Mouse (Mus musculus) neural tube, embryonic 14.5 days (tissue): ENCODE measurements at regions not wholly inside any gene's neighbourhood (a gene's known extent, or its start where the extent isn't known, plus 50 kb on each side); places are given as distances from the start of the nearest gene placed in this dataset.

Experiments used
- ATAC-seq: fragments of 200-750 bp; cut with Nextera tagmentation; 2 replicates; pipeline ENCODE4 v1.8.0; 2017; ENCODE audit warnings: low read depth, mild to moderate bottlenecking, moderate TSS enrichment, moderate library complexity
- H3K27ac ChIP-seq: fragments of 300-500 bp; sonication (generic); 2 replicates; pipeline ENCODE4 v1.5.1; 2014; ENCODE audit warnings: low read depth, mild to moderate bottlenecking, control low read depth, low read length, moderate library complexity, mixed read lengths
- H3K27me3 ChIP-seq: fragments of 300-500 bp; sonication (generic); 2 replicates; pipeline ENCODE4 v1.6.1; 2014; ENCODE audit warnings: low read length; ENCODE audit not compliant: control insufficient read depth, insufficient read depth
- H3K36me3 ChIP-seq: fragments of 300-500 bp; sonication (generic); 2 replicates; pipeline ENCODE4 v1.6.1; 2014; ENCODE audit warnings: low read length, mixed read lengths; ENCODE audit not compliant: control insufficient read depth, insufficient read depth
- H3K4me1 ChIP-seq: fragments of 300-500 bp; sonication (generic); 2 replicates; pipeline ENCODE4 v1.6.1; 2014; ENCODE audit warnings: low read length; ENCODE audit not compliant: control insufficient read depth, insufficient read depth
- H3K4me2 ChIP-seq: fragments of 300-500 bp; sonication (generic); 2 replicates; pipeline ENCODE4 v1.6.1; 2014; ENCODE audit warnings: mild to moderate bottlenecking, low read depth, low read length, control low read depth
- H3K4me3 ChIP-seq: fragments of 300-500 bp; sonication (generic); 2 replicates; pipeline ENCODE4 v1.5.1; 2014; ENCODE audit warnings: low read depth, low read length, control low read depth, mixed read lengths
- H3K9ac ChIP-seq: fragments of 300-500 bp; sonication (generic); replicated peaks from 2 replicates; pipeline ENCODE4 v1.6.1; 2014; ENCODE audit warnings: low read depth, mild to moderate bottlenecking, control low read depth, low read length, mixed read lengths
- H3K9me3 ChIP-seq: fragments of 300-500 bp; sonication (generic); 2 replicates; pipeline ENCODE4 v1.6.1; 2016; ENCODE audit warnings: low read length; ENCODE audit not compliant: control insufficient read depth
- WGBS: fragments of 180-500 bp; shearing (Covaris S2); extraction: QIAGEN DNeasy Blood & Tissue Kit; methylation state at CpG from one replicate; pipeline ENCODE4 v1.1.7; 2014; 5-methylcytosine and 5-hydroxymethylcytosine counted together

DNA sequence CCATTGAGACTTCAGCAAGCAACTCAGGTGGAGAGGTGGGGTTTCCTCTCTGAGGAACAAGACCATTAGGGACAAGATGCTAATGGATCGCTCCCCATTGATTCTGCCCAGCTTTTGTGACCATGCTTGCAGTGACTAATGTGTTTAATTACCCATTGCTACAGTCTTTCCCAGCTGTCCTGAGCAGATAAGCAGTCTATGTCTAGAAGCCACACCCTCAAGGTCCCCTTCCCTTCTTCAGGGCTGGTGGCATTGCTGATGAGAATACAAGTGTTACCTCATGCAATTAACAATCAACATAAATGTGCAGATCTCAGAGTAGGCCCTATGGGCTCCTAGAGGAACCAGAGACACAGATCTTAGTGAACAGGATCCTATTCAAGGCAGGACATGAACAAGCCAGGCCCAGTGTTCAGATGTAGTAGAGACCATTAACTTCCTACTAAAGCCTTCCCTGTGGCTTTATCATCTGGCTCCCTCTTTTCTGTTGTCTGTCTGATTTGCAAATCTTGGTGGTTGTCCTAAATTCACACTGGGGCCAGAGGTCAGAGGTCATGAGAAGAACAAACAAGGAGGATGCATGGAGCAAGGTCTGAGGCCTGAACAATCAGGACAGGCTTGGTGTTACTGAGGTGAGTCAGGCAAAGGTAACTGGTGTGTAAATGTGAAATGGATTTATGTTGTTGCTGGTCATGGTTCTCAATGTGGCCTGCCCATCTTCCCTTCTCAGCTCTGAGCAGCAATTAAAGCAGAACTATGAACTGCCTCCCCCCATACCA, 56.8 kb downstream of the Odc1 start:
- no peak overlapping the region for H3K4me3 ChIP-seq

DNA sequence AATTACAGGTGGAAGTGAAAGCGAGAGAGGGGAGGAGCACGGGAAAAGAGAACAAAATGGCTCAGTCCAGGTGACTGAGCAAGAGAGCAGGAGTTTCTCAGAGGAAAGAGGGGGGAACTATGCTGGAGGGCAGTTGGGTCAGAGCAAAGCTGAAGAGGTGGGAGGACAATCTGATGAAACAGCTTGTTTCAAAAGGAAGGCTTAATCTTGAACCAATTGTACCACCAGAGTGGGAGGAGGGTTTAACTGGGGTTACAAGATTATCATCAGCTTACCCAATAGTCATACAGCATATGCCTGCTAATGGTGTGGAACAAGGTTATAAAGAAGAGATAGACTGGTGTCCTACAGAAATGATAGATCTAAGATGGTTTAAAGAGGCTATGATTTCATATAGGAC, 59.0 kb downstream of the Odc1 start:
- WGBS = 91% methylated on average over 2 of the region's 2 CpGs
- no peak overlapping the region for H3K4me3 ChIP-seq
- no peak overlapping the region for H3K27ac ChIP-seq
- no peaks in the 10 kb centered on the region for H3K27me3 ChIP-seq
- ATAC-seq = no peak
- H3K4me2 ChIP-seq = no peak overlapping the region
- no peaks in the 10 kb centered on the region for H3K4me1 ChIP-seq
- H3K9ac ChIP-seq = no peak overlapping the region
- no peaks in the 10 kb centered on the region for H3K36me3 ChIP-seq
- H3K9me3 ChIP-seq = no peaks in the 10 kb centered on the region; the same call in 1 of the 2 replicates

More for the DNA sequence above, 56.8 kb downstream of the Odc1 start:
- H3K27ac ChIP-seq = no peak overlapping the region
- no peak overlapping the region for H3K9ac ChIP-seq
- H3K4me2 ChIP-seq = no peak overlapping the region
- WGBS = 80% methylated on average over 1 of the region's 1 CpGs
- no peaks in the 10 kb centered on the region for H3K27me3 ChIP-seq
- H3K4me1 ChIP-seq = no peaks in the 10 kb centered on the region
- no peaks in the 10 kb centered on the region; the same call in 1 of the 2 replicates for H3K9me3 ChIP-seq
- no peaks in the 10 kb centered on the region for H3K36me3 ChIP-seq
- ATAC-seq = no peak

DNA sequence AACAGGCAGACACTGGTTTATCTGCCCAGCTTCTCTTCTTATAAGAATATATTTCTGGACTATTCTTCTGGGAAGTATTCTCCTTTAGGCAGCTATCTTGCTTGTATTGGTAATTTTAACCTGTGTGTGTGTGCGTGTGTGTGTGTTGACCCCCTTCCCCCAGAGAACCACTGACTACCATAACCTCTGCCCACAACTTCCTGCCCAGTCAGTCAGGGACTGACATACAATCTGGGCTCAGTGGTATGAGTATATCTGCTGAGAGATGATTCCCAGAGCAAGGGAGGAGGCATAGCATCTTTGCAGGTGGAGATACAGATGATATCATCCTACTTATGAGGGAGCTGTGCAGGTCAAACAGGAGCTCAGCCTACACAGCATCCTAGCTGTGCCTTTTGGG, 65.8 kb downstream of the Odc1 start:
- no peak overlapping the region for H3K4me2 ChIP-seq
- H3K36me3 ChIP-seq = no peaks in the 10 kb centered on the region
- no peaks in the 10 kb centered on the region for H3K27me3 ChIP-seq
- no peak overlapping the region for H3K4me3 ChIP-seq
- no peak overlapping the region for H3K9ac ChIP-seq
- no peak overlapping the region for H3K27ac ChIP-seq
- no peak for ATAC-seq
- no peaks in the 10 kb centered on the region; the same call in 1 of the 2 replicates for H3K9me3 ChIP-seq
- WGBS = 97% methylated on average over 1 of the region's 1 CpGs
- H3K4me1 ChIP-seq = no peaks in the 10 kb centered on the region

DNA sequence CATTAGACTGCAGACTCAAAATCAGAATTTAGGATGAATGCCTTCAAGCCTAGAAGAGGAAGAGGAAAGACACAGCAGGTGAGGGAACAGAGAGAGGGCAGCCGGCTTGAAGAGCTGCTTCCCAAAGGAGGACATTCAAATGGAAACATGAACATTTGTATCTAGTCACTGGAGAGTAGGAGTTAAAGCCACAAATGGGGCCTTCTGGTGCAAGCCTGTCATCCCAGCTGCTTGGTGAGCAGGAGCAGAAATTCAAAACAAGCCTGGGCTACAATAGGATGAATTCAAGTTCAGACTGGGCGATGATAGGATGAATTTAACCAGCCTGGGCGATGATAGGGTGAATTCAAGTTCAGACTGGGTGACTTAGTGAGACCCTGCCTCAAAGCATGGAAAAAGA, 67.4 kb downstream of the Odc1 start:
- 79% methylated on average over 3 of the region's 3 CpGs for WGBS
- no peaks in the 10 kb centered on the region for H3K36me3 ChIP-seq
- no peak overlapping the region for H3K4me3 ChIP-seq
- no peak overlapping the region for H3K4me2 ChIP-seq
- no peaks in the 10 kb centered on the region for H3K4me1 ChIP-seq
- H3K9me3 ChIP-seq = no peaks in the 10 kb centered on the region
- no peaks in the 10 kb centered on the region for H3K27me3 ChIP-seq
- H3K9ac ChIP-seq = no peak overlapping the region
- H3K27ac ChIP-seq = no peak overlapping the region
- ATAC-seq = no peak

DNA sequence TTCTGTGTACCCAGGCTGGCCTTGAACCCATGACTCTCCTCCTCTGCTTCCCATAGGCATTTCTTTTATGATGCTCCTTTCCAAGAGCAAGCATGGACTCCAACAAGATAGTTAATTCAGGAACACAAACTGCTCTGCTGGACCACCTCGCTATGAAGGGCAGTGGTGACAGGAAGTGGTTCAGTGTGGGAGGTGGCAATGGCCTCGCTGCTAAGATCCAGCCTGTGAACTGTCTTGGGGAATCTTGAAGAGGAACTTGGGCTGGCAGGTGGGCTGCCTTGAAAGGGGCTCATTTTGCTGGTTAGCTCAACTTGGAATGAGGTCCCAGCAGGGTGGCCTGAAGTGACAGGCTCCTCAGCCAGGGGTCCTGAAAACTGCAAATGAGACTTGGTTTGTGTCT, 72.4 kb upstream of the Hpcal1 start:
- H3K27ac ChIP-seq = no peak overlapping the region
- H3K4me2 ChIP-seq = no peak overlapping the region
- no peak overlapping the region for H3K4me3 ChIP-seq
- no peaks in the 10 kb centered on the region for H3K27me3 ChIP-seq
- 37% methylated on average over 2 of the region's 2 CpGs for WGBS
- no peaks in the 10 kb centered on the region for H3K4me1 ChIP-seq
- no peak overlapping the region for H3K9ac ChIP-seq
- ATAC-seq = no peak
- H3K36me3 ChIP-seq = no peaks in the 10 kb centered on the region
- H3K9me3 ChIP-seq = no peaks in the 10 kb centered on the region

DNA sequence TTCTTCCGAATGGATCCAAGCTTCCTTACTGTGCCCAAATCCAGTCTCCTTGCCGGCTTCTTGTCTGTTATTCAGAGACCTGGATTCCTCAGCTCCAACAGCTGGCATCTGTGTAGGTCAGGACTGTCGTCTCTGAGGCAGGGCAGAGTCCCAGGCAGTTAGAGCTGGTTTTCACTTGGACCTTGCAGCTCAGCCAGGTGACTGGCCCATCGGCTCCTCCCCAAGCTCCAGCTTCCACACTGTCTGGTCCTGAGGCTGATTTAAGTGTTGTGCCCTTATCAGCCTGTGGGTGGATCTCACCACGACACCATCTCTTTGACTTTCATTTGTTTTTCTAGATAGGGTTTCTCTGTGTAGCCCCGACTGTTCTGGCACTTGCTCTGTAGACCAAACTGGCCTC, 70.4 kb upstream of the Hpcal1 start:
- Histone ChIP-seq H3K4me1 (no peaks in the 10 kb centered on the region), H3K27ac (no peak overlapping the region), H3K36me3 (no peaks in the 10 kb centered on the region), H3K9ac (no peak overlapping the region), H3K4me3 (no peak overlapping the region), H3K9me3 (no peaks in the 10 kb centered on the region), H3K27me3 (no peaks in the 10 kb centered on the region), H3K4me2 (no peak overlapping the region)
- ATAC-seq = no peak
- 59% methylated on average over 6 of the region's 6 CpGs for WGBS

DNA sequence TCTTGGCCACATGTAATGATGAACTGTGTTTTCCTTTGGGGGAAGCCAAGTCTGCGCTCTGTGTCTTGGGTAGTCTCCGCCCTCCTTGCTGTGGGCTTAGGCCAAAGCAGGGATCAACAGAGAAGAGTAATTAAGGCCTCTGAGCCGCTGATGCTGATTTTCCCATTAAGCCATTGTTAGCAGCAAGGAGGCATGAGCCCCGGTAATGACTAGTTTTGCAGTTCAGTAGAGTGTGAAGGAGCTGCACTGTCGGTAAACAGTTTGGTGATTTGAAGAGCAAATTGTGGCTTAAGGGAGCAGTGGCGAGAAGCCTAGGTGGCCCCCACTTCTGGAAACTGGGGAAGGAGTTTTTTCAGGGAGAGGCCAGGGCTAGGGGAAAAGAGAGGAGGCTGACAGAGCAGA, 69.2 kb upstream of the Hpcal1 start:
- no peak overlapping the region for H3K4me3 ChIP-seq
- H3K4me2 ChIP-seq = no peak overlapping the region
- 0 out of 2 replicates have a peak overlapping the region, but pooled peaks have one; percentile 16 for H3K27ac ChIP-seq
- no peaks in the 10 kb centered on the region for H3K9me3 ChIP-seq
- WGBS = 19% methylated on average over 6 of the region's 6 CpGs
- no peaks in the 10 kb centered on the region for H3K4me1 ChIP-seq
- H3K27me3 ChIP-seq = no peaks in the 10 kb centered on the region
- H3K36me3 ChIP-seq = no peaks in the 10 kb centered on the region
- no peak overlapping the region for H3K9ac ChIP-seq
- ATAC-seq = peak; percentile 29

DNA sequence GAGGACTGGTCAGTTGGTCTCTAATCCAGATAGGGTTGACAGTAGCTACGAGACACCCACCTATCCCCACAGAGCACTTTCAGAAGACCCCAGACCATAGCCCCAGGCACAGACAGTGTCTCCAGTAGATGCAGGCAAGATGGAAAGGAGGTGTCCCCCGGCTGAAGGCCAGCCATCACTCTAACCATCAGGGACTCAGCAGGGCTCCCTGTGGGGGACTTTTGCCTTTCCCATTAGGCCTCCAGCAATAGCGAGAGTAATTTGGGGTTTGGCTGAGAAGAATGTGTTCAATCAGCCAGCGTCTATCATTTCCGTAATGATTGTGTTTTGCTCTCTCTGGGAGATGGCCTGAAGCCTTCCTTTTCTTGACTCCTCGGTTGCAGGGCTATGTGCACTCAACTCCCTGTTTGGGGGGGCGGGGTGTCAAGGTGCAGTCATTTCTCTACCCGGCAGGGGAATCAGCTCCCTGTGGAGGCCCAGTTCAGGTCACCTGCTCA, 68.1 kb upstream of the Hpcal1 start:
- ATAC-seq = no peak
- Histone ChIP-seq H3K27me3 (no peaks in the 10 kb centered on the region), H3K36me3 (no peaks in the 10 kb centered on the region), H3K4me3 (no peak overlapping the region), H3K27ac (no peak overlapping the region), H3K4me2 (no peak overlapping the region), H3K9me3 (no peaks in the 10 kb centered on the region), H3K9ac (no peak overlapping the region), H3K4me1 (no peaks in the 10 kb centered on the region)
- 34% methylated on average over 8 of the region's 8 CpGs for WGBS

DNA sequence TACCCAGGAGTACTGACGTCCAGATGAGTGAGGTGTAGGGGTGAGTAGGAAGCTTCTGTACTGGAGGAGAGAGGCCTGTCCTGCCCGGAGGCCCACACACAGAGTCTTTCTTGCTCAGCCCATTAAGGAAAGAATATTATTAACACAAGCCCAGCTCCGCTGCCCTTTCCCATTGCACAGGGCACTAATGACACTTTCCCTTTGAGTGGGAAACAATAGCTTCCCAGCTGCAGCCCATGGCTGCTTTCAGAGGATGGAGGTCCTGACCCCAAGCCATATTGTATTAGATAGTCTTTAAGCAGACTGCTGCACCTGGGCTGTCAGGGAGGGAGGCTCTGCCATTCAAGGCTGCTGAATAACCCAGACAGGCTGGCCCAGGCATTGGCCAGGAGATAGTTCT, 64.6 kb upstream of the Hpcal1 start:
- H3K4me2 ChIP-seq = no peak overlapping the region
- no peaks in the 10 kb centered on the region for H3K27me3 ChIP-seq
- no peaks in the 10 kb centered on the region for H3K9me3 ChIP-seq
- 9% methylated on average over 3 of the region's 3 CpGs for WGBS
- no peak overlapping the region for H3K4me3 ChIP-seq
- peak; percentile 45; the same call in 1 of the 2 replicates for ATAC-seq
- H3K27ac ChIP-seq = 0 out of 2 replicates have a peak overlapping the region, but pooled peaks have one; percentile 10
- H3K36me3 ChIP-seq = no peaks in the 10 kb centered on the region
- no peak overlapping the region for H3K9ac ChIP-seq
- no peaks in the 10 kb centered on the region for H3K4me1 ChIP-seq
